Mouse (Mus musculus) Patski (cell line): ENCODE data around the gene Dmbx1. TPM values are rescaled to one million over a fixed set of nuclear protein-coding genes. Genes with fewer than 3 reads are reported as not detected.

Experiments used
- ATAC-seq: fragments of 100-300 bp; one replicate; pipeline ENCODE4 v1.8.0; 2021
- CTCF ChIA-PET: fragments of 350-600 bp; sonication (Branson Sonifier 250); formaldehyde crosslinking; loops from one replicate; lab custom pipeline; 2022; ENCODE audit warnings: inconsistent platforms; lab: Charles Lee
- POLR2A ChIA-PET: fragments of 350-600 bp; sonication (Branson Sonifier 250); formaldehyde crosslinking; loops from one replicate; lab custom pipeline; 2022; ENCODE audit warnings: antibody characterized with exemption, inconsistent platforms; lab: Charles Lee
- DNase-seq: peaks from one replicate; pipeline ENCODE4 v3.0.0-alpha.2; 2011; ENCODE audit warnings: low read depth, low spot score
- H3K27me3 ChIP-seq: fragments of 371-371 bp; one replicate; pipeline ENCODE4 v1.5.1; 2021
- CTCF ChIP-seq: fragments of 100-300 bp; IDR thresholded peaks from one replicate; pipeline ENCODE4 v1.5.1; 2021
- in situ Hi-C: fragments of 300-500 bp; cut with MboI; formaldehyde crosslinking; loops from 3 replicates; pipeline ENCODE4 v1.11.1; 2018; ENCODE audit warnings: low pct_unique_long_range_greater_than_20kb, mixed read lengths
- polyA plus RNA-seq: library from polyadenylated mRNA; unstranded; gene quantifications from one replicate; pipeline ENCODE4 v1.2.3, GENCODE M21; 2021

Dmbx1 gene
- polyA plus RNA-seq, 1 experiment from 2014 or later, result not detected

DNA sequence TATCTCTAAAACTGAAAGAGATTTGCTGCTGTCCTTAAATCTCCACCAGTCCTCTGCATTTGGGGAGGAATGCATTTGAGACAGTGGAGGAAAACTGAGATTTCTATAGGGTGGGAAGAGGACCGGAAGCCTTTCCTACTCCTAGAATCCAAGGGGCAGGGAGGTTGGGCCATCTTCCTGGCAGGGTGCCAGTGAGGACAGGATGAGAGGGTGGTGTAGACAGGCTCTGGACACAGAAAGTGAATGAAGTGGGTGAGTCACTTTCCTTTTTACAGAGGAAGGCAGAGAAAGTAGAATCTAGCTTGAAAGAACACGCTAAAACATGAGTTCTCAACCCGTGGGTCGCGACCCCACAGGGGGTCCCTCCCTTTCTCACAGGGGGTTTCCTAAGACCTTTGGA is 24.7 kb upstream of the Dmbx1 start:
- ATAC-seq (no peak), DNase-seq (no peak)
- peaks cover 15% of the 10 kb centered on the region for H3K27me3 ChIP-seq
- ChIA-PET CTCF (no interaction called here), POLR2A (no interaction called here)
- TF ChIP-seq CTCF, result no peak
- in situ Hi-C loops, result no loop called here

DNA sequence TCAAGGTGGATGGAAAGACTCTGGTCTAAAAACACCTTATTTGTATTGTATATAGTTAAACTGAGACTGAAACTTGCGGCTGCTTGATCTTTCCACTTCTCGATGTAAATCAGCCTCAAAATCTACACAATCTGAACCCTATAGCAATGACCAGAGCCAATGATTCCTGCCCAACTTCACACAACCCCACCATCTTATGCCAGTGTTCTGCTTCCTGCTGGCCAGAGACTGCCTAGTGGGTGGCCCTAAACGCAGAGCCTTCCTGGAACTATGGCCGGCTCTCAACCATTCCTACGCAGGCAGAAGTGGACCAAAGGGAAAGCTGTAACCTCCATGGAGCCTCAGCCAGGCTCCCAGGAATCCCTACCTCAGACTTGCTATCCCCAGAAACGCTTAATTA is 24.0 kb upstream of the Dmbx1 start:
- peaks cover 15% of the 10 kb centered on the region for H3K27me3 ChIP-seq
- ChIA-PET CTCF (interaction anchor here (2.2 kb wide), 1 partner anchor 10 kb away, joined by 7 read pairs; no protein-coding TSS in a partner anchor), POLR2A (no interaction called here)
- no peak for ATAC-seq
- DNase-seq, result no peak
- TF ChIP-seq CTCF, result no peak
- in situ Hi-C loops, result no loop called here

- H3K27me3 ChIP-seq, result peaks cover 12% of the 10 kb centered on the region
- ATAC-seq, result no peak
- in situ Hi-C loops, result no loop called here
- no peak for TF ChIP-seq CTCF
- ChIA-PET POLR2A (no interaction called here), CTCF (interaction anchor here (1.5 to 2.2 kb wide), 2 partner anchors 9 to 18 kb away, joined by 4 to 7 read pairs; no protein-coding TSS in a partner anchor)
- DNase-seq, result no peak
Observed at GRCm38 (mm10) chr4:115962671-115963412, 23.1 kb upstream of the Dmbx1 start.

GRCm38 (mm10) chr4:115961991-115962390 is 22.3 kb upstream of the Dmbx1 start:
- ATAC-seq (no peak), DNase-seq (no peak)
- ChIA-PET CTCF (interaction anchor here (1.5 to 2.2 kb wide), 2 partner anchors 9 to 19 kb away, joined by 4 to 7 read pairs; no protein-coding TSS in a partner anchor), POLR2A (interaction anchor here (0.7 kb wide), 1 partner anchor 223 kb away, joined by 3 read pairs; no protein-coding TSS in a partner anchor)
- in situ Hi-C loops, result no loop called here
- TF ChIP-seq CTCF, result no peak
- peaks cover 12% of the 10 kb centered on the region for H3K27me3 ChIP-seq

DNA sequence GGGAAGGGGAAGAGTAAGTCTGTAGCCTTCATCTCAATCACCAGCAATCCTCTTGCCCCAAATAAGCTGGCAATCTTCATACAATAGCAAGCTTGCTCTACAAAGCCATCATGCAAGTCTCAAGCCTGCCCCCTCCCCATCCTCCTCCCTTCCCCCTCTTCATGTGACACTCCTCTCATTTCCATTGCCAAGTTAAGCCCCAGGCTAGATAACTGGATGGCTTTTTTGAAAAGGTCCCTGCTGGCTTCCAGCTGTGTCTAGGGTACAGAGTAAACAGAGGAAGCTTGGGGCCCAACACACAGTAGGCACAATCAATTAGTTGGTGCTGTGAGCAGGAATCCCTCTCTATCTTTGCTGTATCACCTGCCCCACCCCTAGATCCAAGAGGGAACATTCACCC is 19.8 kb upstream of the Dmbx1 start:
- H3K27me3 ChIP-seq, result peaks cover 12% of the 10 kb centered on the region
- CTCF ChIA-PET, result no interaction called here
- in situ Hi-C loops, result no loop called here
- ATAC-seq, result no peak
- DNase-seq, result no peak
- POLR2A ChIA-PET, result no interaction called here
- no peak for TF ChIP-seq CTCF

DNA sequence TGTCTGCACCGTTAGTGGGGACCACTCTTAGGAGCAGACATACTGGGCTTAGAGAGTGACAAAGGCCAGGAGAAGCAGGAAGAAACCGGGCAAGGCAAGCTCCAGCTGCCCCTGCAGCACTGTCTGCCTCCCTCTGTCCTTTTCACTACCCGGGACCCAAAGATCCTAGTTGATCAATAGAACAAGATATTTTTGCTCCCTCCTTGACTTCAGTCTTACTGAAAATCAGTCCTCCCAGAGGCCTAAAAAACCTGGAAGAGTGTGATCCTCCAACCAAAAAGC is 15.7 kb upstream of the Dmbx1 start:
- DNase-seq (no peak), ATAC-seq (no peak)
- in situ Hi-C loops, result no loop called here
- ChIA-PET POLR2A (no interaction called here), CTCF (no interaction called here)
- peaks cover 11% of the 10 kb centered on the region for H3K27me3 ChIP-seq
- TF ChIP-seq CTCF, result no peak

- in situ Hi-C loops, result loop anchor here (5.0 kb wide), 2 partner anchors 48 to 223 kb away; no protein-coding TSS in a partner anchor
- ChIA-PET CTCF (interaction anchor here (0.8 to 2.7 kb wide), 4 partner anchors 8 to 52 kb away, joined by 3 to 13 read pairs (median 5); no protein-coding TSS in a partner anchor), POLR2A (no interaction called here)
- TF ChIP-seq CTCF, result no peak
- H3K27me3 ChIP-seq, result peaks cover 6% of the 10 kb centered on the region
- DNase-seq (no peak), ATAC-seq (no peak)
Observed at GRCm38 (mm10) chr4:115954656-115955493, 15.1 kb upstream of the Dmbx1 start.

GRCm38 (mm10) chr4:115953559-115953958 is 13.8 kb upstream of the Dmbx1 start:
- ChIA-PET POLR2A (interaction anchor here (1.0 kb wide), 1 partner anchor 50 kb away, joined by 4 read pairs; no protein-coding TSS in a partner anchor), CTCF (interaction anchor here (0.9 to 2.7 kb wide), 7 partner anchors 7 to 221 kb away, joined by 3 to 13 read pairs (median 3); no protein-coding TSS in a partner anchor)
- H3K27me3 ChIP-seq, result peaks cover 6% of the 10 kb centered on the region
- in situ Hi-C loops, result loop anchor here (5.0 kb wide), 2 partner anchors 46 to 221 kb away; no protein-coding TSS in a partner anchor
- TF ChIP-seq CTCF, result no peak
- ATAC-seq (no peak), DNase-seq (no peak)

GRCm38 (mm10) chr4:115952758-115953157 is 13.0 kb upstream of the Dmbx1 start:
- DNase-seq (no peak), ATAC-seq (no peak)
- CTCF ChIA-PET, result interaction anchor here (0.9 to 2.7 kb wide), 6 partner anchors 8 to 220 kb away, joined by 3 to 13 read pairs (median 5); no protein-coding TSS in a partner anchor
- POLR2A ChIA-PET, result interaction anchor here (0.7 kb wide), 1 partner anchor 220 kb away, joined by 3 read pairs; no protein-coding TSS in a partner anchor
- peaks cover 6% of the 10 kb centered on the region for H3K27me3 ChIP-seq
- TF ChIP-seq CTCF, result peak; percentile 58
- in situ Hi-C loops, result loop anchor here (5.0 kb wide), 2 partner anchors 45 to 220 kb away; no protein-coding TSS in a partner anchor

DNA sequence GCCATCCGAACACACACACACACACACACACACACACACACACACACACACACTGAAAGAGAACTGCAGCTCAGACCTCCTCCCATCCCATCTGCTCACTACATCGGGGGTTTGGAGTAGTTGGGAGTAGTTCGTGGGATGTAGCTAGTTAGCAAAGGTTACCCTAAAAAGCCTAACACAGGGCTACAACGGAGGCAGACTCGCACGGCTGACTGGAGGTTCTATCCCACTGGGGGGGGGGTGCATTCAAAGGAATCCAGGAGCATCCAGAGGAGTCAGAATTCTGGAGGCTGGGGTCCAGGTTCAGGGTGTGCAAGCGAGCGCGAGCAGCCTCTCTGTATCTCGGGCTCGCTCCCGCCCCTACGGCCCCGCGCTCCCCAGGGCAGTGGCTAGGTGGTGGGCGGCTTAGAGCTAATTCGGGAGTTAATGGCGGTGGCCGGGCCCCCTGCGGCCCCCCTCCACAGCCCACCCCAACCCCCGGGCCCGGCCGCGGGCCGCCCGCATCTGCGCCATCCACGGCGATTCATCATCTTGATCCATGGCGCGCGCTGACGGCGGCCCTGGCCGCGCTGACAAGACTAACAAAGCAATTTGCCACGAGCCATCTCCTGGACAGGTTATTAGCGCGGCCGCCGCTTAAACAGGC is 4.1 kb upstream of the Dmbx1 start:
- DNase-seq (no peak), ATAC-seq (no peak)
- in situ Hi-C loops, result loop anchor here (25.0 kb wide), 1 partner anchor 456 kb away; the partner anchor contains the start of gene Cyp4a14
- no peak for TF ChIP-seq CTCF
- peaks cover 28% of the 10 kb centered on the region for H3K27me3 ChIP-seq
- POLR2A ChIA-PET, result interaction anchor here (0.6 kb wide), 1 partner anchor 231 kb away, joined by 4 read pairs; no protein-coding TSS in a partner anchor
- CTCF ChIA-PET, result no interaction called here
